Mouse (Mus musculus): Measurements from ENCODE around the gene Abcd1. TPM values are rescaled to one million over a fixed set of nuclear protein-coding genes. Genes with fewer than 3 reads are reported as not detected.
A peak's percentile ranks its signal among the peaks of the same experiment; 100 is the strongest.
"Not testable (repeated sequence)": the region's sequence is repeated elsewhere in the genome, so short reads cannot be mapped to it uniquely, and the experiment has no call there.

Abcd1 gene
- total and polyA plus RNA-seq, 2 experiments = 8.6 to 24.3 TPM

DNA sequence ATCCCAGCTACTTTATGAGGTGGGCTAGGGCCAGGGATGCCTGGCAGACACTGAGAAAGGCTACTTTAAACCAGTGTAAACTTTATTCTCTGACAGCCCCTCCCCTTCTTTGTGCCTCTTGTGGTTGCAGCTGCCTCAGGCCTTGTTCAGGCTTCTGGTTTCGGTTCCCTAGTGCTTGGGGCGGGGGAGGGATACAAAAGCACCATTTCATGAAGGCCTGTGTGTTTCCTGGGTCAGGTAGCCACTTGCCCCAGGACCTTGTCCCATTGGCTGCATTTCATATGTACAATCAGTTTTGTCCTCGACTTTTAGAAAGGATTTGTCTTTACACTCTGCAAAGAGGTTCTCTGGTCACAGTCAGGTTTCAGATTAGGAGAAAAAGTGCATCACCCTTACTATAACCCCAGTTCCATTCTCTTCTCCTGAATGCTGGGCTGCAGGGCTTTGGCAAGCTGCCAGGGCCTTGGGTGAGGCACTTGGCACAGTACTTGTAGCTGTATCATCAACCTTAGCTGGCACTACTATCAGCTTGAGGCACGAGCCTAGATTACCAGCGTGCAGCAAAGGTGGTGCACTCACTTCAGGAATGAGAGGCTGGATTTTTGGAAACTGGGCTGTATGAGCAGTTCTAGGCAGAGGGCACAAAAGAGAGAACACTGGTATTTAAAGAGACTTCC lies 2.4 kb downstream of the Abcd1 start:
- H3K79me2 ChIP-seq (ENCODE audit: control insufficient read depth, insufficient read depth, low read length) = no peaks in the 10 kb centered on the region
- peak overlapping the region; percentile 21; the same call in 1 of the 2 replicates for H3K4me3 ChIP-seq (ENCODE audit: insufficient read depth, low read depth, low read length)
- H3K36me3 ChIP-seq (ENCODE audit: control insufficient read depth, insufficient read depth, low read length) = peaks cover 14% of the 10 kb centered on the region; the same call in 1 of the 2 replicates
- TF ChIP-seq POLR2A (IDR thresholded peaks at IDR 0.05; ENCODE audit: extremely low read depth, insufficient read depth, low read length) = no peak
- H3K4me1 ChIP-seq (ENCODE audit: control insufficient read depth, insufficient read depth, low read length) = peaks cover 14% of the 10 kb centered on the region
- H3K27ac ChIP-seq (replicated peaks; ENCODE audit: insufficient read depth, low read depth, low read length) = peak overlapping the region; percentile 83
- no peaks in the 10 kb centered on the region for H3K27me3 ChIP-seq (ENCODE audit: control insufficient read depth, insufficient read depth, low read length)
- WGBS = 4% methylated on average over 5 of the region's 5 CpGs
- H3K9ac ChIP-seq (ENCODE audit: low read depth, low read length) = peak overlapping the region; percentile 47
- peak; percentile 72 for DNase-seq (ENCODE audit: extremely low read depth, low read depth, low spot score)

DNA sequence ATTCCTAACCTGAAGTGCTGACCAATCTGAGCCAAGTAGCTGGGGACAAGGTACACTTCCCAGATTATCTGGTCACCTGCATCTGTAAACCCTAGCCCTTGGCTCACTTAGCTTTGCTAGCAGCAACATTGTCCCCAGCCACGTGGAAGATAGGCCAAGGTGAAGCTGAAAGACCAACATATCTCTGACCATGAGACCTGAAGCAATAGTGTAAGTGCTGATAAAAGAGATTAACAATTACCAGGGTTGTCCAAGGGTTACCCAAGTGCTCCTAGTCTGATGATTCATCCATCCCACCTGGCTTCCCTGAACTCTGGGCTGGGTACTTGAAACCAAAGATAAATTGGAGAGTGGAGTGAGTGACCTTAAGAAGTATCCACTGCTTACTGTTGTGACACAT lies 14.5 kb downstream of the Abcd1 start:
- H3K4me1 ChIP-seq (ENCODE audit: control insufficient read depth, insufficient read depth, low read length) = no peaks in the 10 kb centered on the region
- H3K4me3 ChIP-seq (ENCODE audit: insufficient read depth, low read depth, low read length) = no peak overlapping the region
- H3K27ac ChIP-seq (replicated peaks; ENCODE audit: insufficient read depth, low read depth, low read length) = no peak overlapping the region
- H3K9ac ChIP-seq (ENCODE audit: low read depth, low read length) = no peak overlapping the region
- H3K27me3 ChIP-seq (ENCODE audit: control insufficient read depth, insufficient read depth, low read length) = no peaks in the 10 kb centered on the region
- TF ChIP-seq POLR2A (IDR thresholded peaks at IDR 0.05; ENCODE audit: extremely low read depth, insufficient read depth, low read length) (no peak), CTCF (IDR thresholded peaks at IDR 0.05; ENCODE audit: low read depth, low read length) (no peak)
- peak; percentile 57 for DNase-seq (ENCODE audit: extremely low read depth, low read depth, low spot score)
- WGBS = 19% methylated on average over 1 of the region's 1 CpGs
- peaks cover 14% of the 10 kb centered on the region; the same call in 1 of the 2 replicates for H3K36me3 ChIP-seq (ENCODE audit: control insufficient read depth, insufficient read depth, low read length)
- no peaks in the 10 kb centered on the region for H3K79me2 ChIP-seq (ENCODE audit: control insufficient read depth, insufficient read depth, low read length)

DNA sequence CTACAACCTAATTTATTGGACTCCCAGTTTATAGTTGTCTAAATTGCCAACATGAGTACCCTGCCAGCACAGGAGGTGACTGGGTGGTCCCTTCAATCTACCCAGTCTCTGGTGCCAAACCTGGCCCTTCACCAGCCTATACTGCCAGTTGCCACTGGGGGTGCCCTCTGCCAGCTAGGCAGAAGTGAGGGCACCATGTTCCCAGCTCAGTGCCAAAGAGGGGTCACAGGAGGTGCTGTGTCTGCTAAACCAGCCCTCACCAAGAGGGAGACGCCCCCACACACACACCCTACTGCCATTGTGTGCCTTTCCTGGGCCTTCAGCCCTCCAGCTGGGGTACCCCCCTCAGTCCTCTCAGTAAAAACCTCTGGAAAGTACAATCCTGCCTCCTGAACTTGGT lies 21.8 kb downstream of the Abcd1 start:
- H3K4me1 ChIP-seq (ENCODE audit: control insufficient read depth, insufficient read depth, low read length) = no peaks in the 10 kb centered on the region
- no peak overlapping the region for H3K4me3 ChIP-seq (ENCODE audit: insufficient read depth, low read depth, low read length)
- WGBS = 83% methylated on average over 1 of the region's 1 CpGs
- no peak overlapping the region for H3K27ac ChIP-seq (replicated peaks; ENCODE audit: insufficient read depth, low read depth, low read length)
- H3K9ac ChIP-seq (ENCODE audit: low read depth, low read length) = no peak overlapping the region
- DNase-seq (ENCODE audit: extremely low read depth, low read depth, low spot score) = no peak
- TF ChIP-seq POLR2A (IDR thresholded peaks at IDR 0.05; ENCODE audit: extremely low read depth, insufficient read depth, low read length) = no peak
- TF ChIP-seq CTCF (IDR thresholded peaks at IDR 0.05; ENCODE audit: low read depth, low read length) = peak; percentile 30; the same call in 1 of the 2 replicates
- no peaks in the 10 kb centered on the region for H3K79me2 ChIP-seq (ENCODE audit: control insufficient read depth, insufficient read depth, low read length)
- no peaks in the 10 kb centered on the region for H3K27me3 ChIP-seq (ENCODE audit: control insufficient read depth, insufficient read depth, low read length)
- H3K36me3 ChIP-seq (ENCODE audit: control insufficient read depth, insufficient read depth, low read length) = peaks cover 2% of the 10 kb centered on the region; the same call in 1 of the 2 replicates

DNA sequence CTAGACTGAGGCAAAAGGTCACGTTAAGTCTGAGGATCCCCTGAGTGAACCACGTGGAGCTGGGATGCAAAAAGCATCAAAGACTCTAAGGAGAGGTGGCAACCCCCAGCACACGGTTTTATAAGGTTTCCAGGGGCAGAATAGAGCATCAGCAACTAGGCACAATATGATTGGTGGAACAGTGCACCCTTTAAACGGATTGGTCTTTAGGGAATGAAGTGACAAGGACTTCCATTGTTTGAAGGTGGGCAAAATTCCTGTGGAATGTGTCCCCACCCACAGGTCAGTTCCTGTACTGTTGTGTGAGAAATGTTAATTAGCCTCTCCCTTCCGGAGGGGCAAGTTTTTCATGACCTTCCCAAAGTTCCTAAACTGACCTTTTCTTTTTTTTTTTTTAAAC lies 22.8 kb downstream of the Abcd1 start:
- H3K79me2 ChIP-seq (ENCODE audit: control insufficient read depth, insufficient read depth, low read length) = no peaks in the 10 kb centered on the region
- WGBS = 77% methylated on average over 5 of the region's 5 CpGs
- H3K4me3 ChIP-seq (ENCODE audit: insufficient read depth, low read depth, low read length) = no peak overlapping the region
- H3K36me3 ChIP-seq (ENCODE audit: control insufficient read depth, insufficient read depth, low read length) = no peaks in the 10 kb centered on the region
- H3K4me1 ChIP-seq (ENCODE audit: control insufficient read depth, insufficient read depth, low read length) = no peaks in the 10 kb centered on the region
- no peaks in the 10 kb centered on the region for H3K27me3 ChIP-seq (ENCODE audit: control insufficient read depth, insufficient read depth, low read length)
- DNase-seq (ENCODE audit: extremely low read depth, low read depth, low spot score) = no peak
- TF ChIP-seq CTCF (IDR thresholded peaks at IDR 0.05; ENCODE audit: low read depth, low read length) (no peak), POLR2A (IDR thresholded peaks at IDR 0.05; ENCODE audit: extremely low read depth, insufficient read depth, low read length) (no peak)
- no peak overlapping the region for H3K9ac ChIP-seq (ENCODE audit: low read depth, low read length)
- no peak overlapping the region for H3K27ac ChIP-seq (replicated peaks; ENCODE audit: insufficient read depth, low read depth, low read length)

DNA sequence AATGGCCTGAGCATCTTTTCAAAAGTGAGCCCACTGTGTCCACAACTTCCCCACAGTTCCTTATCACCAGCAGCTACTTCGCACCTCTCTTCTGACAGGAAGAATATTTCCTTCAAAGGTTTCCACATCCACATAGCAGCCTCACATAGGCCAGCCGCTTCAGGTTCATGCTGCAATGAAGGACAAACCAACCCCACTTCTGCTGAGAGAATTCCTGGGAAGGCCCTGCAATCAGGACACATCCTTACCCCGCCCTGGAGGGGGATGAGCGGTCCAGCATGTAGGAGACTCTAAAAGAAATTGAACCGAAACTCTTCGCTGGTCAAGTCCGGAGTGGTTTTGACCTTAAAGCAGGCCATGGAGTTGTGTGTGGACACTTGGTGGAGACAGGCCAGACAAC lies 23.4 kb downstream of the Abcd1 start:
- H3K4me1 ChIP-seq (ENCODE audit: control insufficient read depth, insufficient read depth, low read length); H3K27ac ChIP-seq (replicated peaks; ENCODE audit: insufficient read depth, low read depth, low read length); H3K27me3 ChIP-seq (ENCODE audit: control insufficient read depth, insufficient read depth, low read length); H3K36me3 ChIP-seq (ENCODE audit: control insufficient read depth, insufficient read depth, low read length); H3K9ac ChIP-seq (ENCODE audit: low read depth, low read length); DNase-seq (ENCODE audit: extremely low read depth, low read depth, low spot score); H3K4me3 ChIP-seq (ENCODE audit: insufficient read depth, low read depth, low read length); H3K79me2 ChIP-seq (ENCODE audit: control insufficient read depth, insufficient read depth, low read length): not testable (repeated sequence)
- WGBS = 96% methylated on average over 7 of the region's 7 CpGs

DNA sequence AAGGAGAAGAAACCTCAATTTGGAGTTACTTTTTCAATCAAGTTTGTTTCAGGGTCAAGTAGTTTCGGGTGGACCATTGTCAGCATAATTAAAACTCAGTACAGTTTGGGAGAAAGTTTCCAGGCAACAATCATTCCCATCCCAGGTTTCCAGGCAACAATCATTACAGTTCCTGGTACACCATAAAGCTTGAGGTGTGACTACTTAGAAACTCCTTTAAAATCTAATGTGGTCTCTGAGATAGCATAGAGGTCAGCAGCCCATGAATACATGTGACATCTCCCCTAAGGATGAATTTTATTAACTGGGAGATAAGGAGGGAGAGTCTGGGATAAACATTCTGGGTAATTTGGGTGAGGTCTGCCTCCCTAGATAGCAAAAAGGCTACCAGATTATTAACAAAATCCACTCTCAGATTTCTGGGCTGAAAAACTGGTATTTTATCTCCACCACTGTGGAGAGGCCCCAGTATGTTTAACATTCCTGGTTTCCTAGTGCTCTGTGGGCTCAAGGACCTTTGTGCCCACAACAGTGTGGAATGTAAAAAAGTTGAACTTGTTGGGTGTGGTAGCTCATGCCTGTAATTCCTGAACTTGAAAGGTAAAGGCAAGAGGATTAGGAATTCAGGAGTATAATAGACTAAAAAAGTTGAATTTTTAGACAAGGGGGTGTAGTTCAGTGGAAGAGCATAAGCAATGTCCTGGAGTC lies 28.5 kb downstream of the Abcd1 start:
- no peaks in the 10 kb centered on the region for H3K27me3 ChIP-seq (ENCODE audit: control insufficient read depth, insufficient read depth, low read length)
- no peak for DNase-seq (ENCODE audit: extremely low read depth, low read depth, low spot score)
- no peaks in the 10 kb centered on the region for H3K36me3 ChIP-seq (ENCODE audit: control insufficient read depth, insufficient read depth, low read length)
- TF ChIP-seq CTCF (IDR thresholded peaks at IDR 0.05; ENCODE audit: low read depth, low read length) = no peak
- TF ChIP-seq POLR2A (IDR thresholded peaks at IDR 0.05; ENCODE audit: extremely low read depth, insufficient read depth, low read length) = no peak
- no peak overlapping the region for H3K27ac ChIP-seq (replicated peaks; ENCODE audit: insufficient read depth, low read depth, low read length)
- no peaks in the 10 kb centered on the region for H3K79me2 ChIP-seq (ENCODE audit: control insufficient read depth, insufficient read depth, low read length)
- 86% methylated on average over 1 of the region's 1 CpGs for WGBS
- no peak overlapping the region for H3K9ac ChIP-seq (ENCODE audit: low read depth, low read length)
- H3K4me1 ChIP-seq (ENCODE audit: control insufficient read depth, insufficient read depth, low read length) = no peaks in the 10 kb centered on the region
- no peak overlapping the region for H3K4me3 ChIP-seq (ENCODE audit: insufficient read depth, low read depth, low read length)
